Mouse (Mus musculus) cortical plate, adult 2 months (tissue): ENCODE data around the gene Thoc2. TPM values are rescaled to one million over a fixed set of nuclear protein-coding genes. Genes with fewer than 3 reads are reported as not detected.
"Not testable (repeated sequence)": the region's sequence is repeated elsewhere in the genome, so short reads cannot be mapped to it uniquely, and the experiment has no call there.

Source experiments
- H3K27ac ChIP-seq: fragments of 200-500 bp; 2 replicates; pipeline ENCODE4 v1.5.1; 2012; ENCODE audit warnings: low read length, control low read depth, inconsistent platforms; ENCODE audit not compliant: insufficient read depth
- H3K4me1 ChIP-seq: fragments of 200-500 bp; 2 replicates; pipeline ENCODE4 v1.6.1; 2011; ENCODE audit warnings: low read length; ENCODE audit not compliant: control insufficient read depth, insufficient read depth
- H3K4me3 ChIP-seq: fragments of 200-500 bp; 2 replicates; pipeline ENCODE4 v1.5.1; 2011; ENCODE audit warnings: mild to moderate bottlenecking, low read length, control low read depth; ENCODE audit not compliant: insufficient read depth
- CTCF ChIP-seq: fragments of 200-500 bp; IDR thresholded peaks from 2 replicates; pipeline ENCODE4 v1.5.1; 2011; ENCODE audit warnings: mild to moderate bottlenecking, control low read depth, low read length; ENCODE audit not compliant: insufficient read depth; ENCODE audit errors: extremely low read depth
- POLR2A ChIP-seq: fragments of 200-500 bp; IDR thresholded peaks from 2 replicates; pipeline ENCODE4 v1.6.1; 2011; ENCODE audit warnings: mild to moderate bottlenecking, low read length, control low read depth; ENCODE audit not compliant: insufficient read depth; ENCODE audit errors: extremely low read depth
- polyA plus RNA-seq: library from polyadenylated mRNA; depleted of rRNA; stranded (reverse); fragments of >200 nt; gene quantifications from 2 replicates; pipeline ENCODE4 v1.2.3, GENCODE M21; 2012; rRNA removed

Gene Thoc2
- polyA plus RNA-seq, result 31.3 and 33.9 TPM in 2 replicates

DNA sequence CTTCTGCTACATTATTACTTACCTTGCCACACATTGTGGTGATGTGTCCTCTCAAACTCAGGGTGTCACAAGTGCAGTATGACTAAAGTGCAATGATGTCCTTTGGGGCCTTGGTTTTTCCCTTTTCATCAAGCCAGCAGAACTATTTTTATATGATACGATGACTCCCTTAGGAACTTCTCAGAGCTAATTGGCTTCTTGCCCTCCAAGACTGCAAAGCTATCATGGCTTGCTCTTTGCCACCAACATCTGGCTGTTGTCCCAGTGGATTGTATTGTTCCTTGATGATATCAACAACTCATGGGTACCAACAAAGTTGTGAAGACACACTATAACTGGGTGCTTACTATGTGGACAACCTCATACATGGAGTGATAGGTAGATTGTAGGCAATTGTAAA is at the start of gene Thoc2:
Gene Thoc2 (minus strand): TSS at position 101 of the 400 bp plus-strand sequence.
- TF ChIP-seq POLR2A, result no peak
- no peak for TF ChIP-seq CTCF
- no peak within 1 kb of the TSS for H3K4me3 ChIP-seq

DNA sequence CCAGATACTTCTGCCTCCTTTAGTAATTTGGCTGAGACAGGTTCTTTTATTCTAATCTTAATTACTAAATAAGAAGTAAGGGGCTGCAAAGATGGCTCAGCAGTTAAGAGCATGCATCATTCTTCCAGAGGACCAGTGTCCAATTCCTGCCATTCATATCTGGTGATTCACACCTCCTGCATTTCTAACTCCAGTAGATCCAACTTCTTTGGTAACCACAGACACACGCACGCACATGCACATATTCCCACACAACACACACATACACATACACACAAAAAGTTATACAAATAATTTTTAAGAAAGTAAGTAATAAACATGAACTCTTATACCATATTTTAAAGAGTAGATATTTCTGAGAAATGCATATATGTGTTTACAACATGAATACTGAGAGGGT is 49.6 kb upstream of the Thoc2 start:
- TF ChIP-seq CTCF (no peak), POLR2A (no peak)
- no peak overlapping the region for H3K4me3 ChIP-seq

More for the DNA sequence above, at the start of gene Thoc2:
- Histone ChIP-seq H3K4me1 (no peaks in the 10 kb centered on the region), H3K27ac (no peak within 1 kb of the TSS)

DNA sequence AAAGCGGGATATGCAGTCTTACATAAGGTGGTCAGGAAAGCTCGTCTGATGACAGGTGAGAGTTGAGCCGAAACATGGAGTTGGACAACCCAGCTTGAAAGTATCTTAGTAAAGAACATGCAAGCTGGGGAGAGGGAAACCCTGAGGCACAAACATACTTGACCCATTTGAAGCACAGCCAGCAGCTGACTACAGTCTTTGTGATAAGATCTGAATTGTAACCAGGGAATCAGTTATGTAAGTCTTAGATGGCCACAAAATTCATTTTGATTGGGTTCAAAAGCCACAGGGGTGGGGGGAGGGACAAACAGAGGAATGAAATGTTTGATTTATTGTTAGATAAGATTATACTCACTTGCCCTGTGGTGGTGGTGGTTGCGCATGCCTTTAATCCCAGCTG is 48.9 kb upstream of the Thoc2 start:
- no peak for TF ChIP-seq POLR2A
- no peak for TF ChIP-seq CTCF
- H3K27ac ChIP-seq, result no peak overlapping the region
- no peaks in the 10 kb centered on the region for H3K4me1 ChIP-seq
- no peak overlapping the region for H3K4me3 ChIP-seq

More for the DNA sequence above, 49.6 kb upstream of the Thoc2 start:
- Histone ChIP-seq H3K27ac (no peak overlapping the region), H3K4me1 (no peaks in the 10 kb centered on the region)

DNA sequence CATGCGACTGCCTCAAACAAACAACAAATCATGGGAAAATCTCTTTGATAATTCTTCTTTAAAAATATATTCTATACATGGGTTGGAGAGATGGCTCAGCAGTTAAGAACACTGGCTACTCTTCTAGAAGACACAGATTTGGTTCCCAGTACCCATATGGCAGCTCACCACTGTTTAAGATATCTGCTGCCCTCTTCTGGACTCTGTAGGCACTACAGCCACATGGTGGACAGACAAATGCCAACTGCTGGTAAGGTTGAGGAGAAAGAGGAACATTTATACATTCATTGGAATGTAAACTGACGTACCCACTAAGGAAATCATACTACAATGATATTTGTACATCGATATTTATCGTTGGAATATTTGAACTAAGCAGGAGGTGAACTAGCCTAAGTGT is 36.7 kb upstream of the Thoc2 start:
- Histone ChIP-seq H3K4me1 (no peaks in the 10 kb centered on the region), H3K27ac (no peak overlapping the region), H3K4me3 (no peak overlapping the region)
- no peak for TF ChIP-seq POLR2A
- no peak for TF ChIP-seq CTCF

DNA sequence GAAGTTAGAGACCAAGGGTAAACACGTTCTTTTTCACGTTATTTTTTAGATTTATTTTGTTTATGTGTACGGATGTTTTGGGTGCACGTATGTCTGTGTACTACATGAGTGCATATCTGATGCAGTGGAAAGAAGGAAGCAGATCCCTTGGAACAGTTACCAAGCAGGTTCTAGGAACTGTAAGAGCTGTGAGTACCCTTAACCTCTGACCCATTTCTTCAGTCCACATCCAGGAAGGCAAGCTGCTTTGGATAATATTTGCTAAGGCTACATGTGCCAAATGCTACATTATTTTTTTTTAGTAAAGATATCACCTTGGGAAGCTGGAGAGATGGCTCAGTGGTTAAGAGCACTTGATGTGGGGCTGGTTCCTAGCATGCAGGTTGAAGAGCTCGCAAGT is 21.4 kb upstream of the Thoc2 start:
- no peak for TF ChIP-seq POLR2A
- no peak for TF ChIP-seq CTCF
- Histone ChIP-seq H3K4me1 (no peaks in the 10 kb centered on the region), H3K27ac (no peak overlapping the region), H3K4me3 (no peak overlapping the region)

DNA sequence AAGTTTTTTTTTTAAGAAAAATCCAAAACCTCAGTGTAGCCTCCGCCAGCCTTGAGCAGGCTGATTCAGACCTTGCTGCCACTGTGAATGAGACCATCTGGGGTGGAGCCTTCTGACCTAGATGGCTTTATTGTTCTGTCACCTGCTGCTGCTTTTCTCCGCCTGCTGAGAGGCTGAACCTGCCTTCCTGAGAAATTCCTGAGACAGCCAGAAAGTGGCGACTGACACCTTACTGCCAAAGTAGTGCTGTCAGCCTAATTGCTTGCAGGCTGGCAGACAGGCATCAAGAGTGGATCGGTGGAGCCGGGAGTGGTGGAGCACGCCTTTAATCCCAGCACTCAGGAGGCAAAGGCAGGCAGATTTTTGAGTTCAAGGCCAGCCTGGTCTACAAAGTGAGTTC is 11.3 kb upstream of the Thoc2 start:
- H3K4me3 ChIP-seq, H3K4me1 ChIP-seq, H3K27ac ChIP-seq: not testable (repeated sequence)

DNA sequence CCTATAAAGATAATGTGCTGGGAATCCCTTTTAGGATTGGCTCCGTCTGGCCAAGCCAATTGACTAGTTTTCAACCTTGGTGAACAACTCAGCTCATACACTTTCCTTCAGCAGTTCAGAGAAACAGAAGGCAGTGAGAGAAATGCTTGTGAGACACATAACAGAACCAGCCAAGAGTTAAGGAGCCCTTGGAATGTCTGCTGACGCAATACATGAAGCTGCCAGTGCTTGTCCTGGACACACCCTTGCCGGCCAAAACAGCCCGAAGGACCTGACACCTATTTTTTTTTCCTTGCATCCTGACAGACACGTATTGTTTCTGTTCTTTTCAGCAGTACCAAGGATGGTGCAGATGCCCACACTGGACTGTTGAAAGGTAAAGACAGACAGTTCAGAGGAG is 4.2 kb upstream of the Thoc2 start:
- TF ChIP-seq POLR2A, result no peak
- TF ChIP-seq CTCF, result no peak
- no peaks in the 10 kb centered on the region for H3K4me1 ChIP-seq
- H3K27ac ChIP-seq, result no peak overlapping the region
- H3K4me3 ChIP-seq, result no peak overlapping the region

DNA sequence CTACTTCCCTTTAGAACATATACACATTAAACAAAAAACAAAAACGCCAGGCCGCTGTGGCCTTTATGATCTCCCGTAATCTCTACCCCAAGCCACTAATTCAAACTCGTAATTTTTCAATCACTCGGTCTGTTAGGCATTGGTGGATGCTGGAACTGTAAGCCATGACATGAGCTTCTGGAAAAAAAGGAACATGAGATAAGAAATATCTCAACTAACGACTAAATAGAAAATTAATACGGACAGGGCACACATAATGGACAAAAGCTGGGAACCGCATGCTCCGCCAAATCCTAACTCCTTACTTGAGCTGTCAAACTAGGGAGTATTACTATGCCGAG is 8.4 kb downstream of the Thoc2 start:
- TF ChIP-seq POLR2A (no peak), CTCF (no peak)
- H3K27ac ChIP-seq, result peak overlapping the region; percentile 81; the same call in 1 of the 2 replicates
- peak overlapping the region; percentile 82 for H3K4me3 ChIP-seq
- no peaks in the 10 kb centered on the region; the same call in 1 of the 2 replicates for H3K4me1 ChIP-seq

DNA sequence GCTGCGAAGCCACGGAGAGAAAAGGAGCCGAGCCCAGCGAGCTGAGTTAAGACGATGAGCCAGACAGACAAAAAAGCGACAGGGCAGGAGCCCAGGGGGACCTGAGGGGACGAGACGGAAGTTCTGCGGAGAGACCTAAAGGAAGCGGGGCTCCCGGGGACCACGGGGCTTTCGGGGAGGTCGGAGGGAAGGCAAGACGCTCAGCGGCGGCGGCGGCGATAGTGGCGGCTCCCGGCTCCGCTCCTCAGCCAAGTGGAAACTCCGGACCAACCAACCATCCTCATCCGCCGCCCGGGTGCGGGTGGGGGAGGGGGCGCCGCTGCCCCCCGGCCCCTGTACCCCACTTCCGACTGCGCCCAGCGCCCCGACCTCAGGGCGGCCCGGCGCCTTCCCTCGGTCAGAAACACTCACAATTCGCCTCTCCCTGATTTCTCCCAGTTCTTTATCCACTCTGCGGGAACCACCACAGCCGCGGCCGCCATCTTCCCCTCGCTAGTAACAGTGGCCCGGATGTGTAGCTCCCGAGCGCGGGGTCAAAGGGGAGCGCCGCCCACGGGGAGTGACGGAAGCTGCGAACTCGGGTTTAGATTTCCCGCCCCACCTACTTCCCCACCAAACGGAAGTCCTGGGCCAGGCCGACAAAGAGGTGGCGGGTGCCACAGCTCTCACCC is 8.9 kb downstream of the Thoc2 start:
- peak overlapping the region; percentile 81 for H3K27ac ChIP-seq
- H3K4me3 ChIP-seq, result peak overlapping the region; percentile 82
- H3K4me1 ChIP-seq, result no peaks in the 10 kb centered on the region; the same call in 1 of the 2 replicates
- TF ChIP-seq CTCF (no peak), POLR2A (peak; percentile 66; the same call in 1 of the 2 replicates)

DNA sequence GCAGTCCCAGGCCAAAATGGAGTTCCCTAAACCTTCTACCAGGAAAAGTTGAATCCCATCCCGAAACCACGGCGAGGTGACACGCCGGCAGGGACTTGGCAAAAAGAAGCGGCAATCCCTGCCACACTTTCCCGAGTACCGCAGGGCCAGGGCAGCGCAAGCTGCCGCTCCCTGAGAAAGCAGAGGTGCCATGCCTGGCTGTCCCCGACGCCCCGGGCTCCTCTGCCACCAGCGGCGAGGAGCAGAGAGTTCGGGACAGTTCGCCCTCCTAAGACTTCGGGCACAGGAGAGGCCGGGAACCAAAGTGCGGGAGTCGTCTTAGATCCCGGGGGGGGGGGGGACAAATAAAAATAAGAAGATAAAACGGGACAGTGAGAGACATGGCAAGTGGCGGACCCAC is 9.5 kb downstream of the Thoc2 start:
- H3K27ac ChIP-seq, result no peak overlapping the region
- H3K4me1 ChIP-seq, result no peaks in the 10 kb centered on the region; the same call in 1 of the 2 replicates
- H3K4me3 ChIP-seq, result peak overlapping the region; percentile 82
- TF ChIP-seq POLR2A, result no peak
- no peak for TF ChIP-seq CTCF
